Mouse (Mus musculus) retina, postnatal 1 day (tissue): ENCODE measurements at regions not wholly inside any gene's neighbourhood (a gene's known extent, or its start where the extent isn't known, plus 50 kb on each side); places are given as distances from the start of the nearest gene placed in this dataset.
A peak's percentile ranks its signal among the peaks of the same experiment; 100 is the strongest.

Experiments
- DNase-seq: peaks from one replicate; pipeline ENCODE4 v3.0.0-alpha.2; 2012

DNA sequence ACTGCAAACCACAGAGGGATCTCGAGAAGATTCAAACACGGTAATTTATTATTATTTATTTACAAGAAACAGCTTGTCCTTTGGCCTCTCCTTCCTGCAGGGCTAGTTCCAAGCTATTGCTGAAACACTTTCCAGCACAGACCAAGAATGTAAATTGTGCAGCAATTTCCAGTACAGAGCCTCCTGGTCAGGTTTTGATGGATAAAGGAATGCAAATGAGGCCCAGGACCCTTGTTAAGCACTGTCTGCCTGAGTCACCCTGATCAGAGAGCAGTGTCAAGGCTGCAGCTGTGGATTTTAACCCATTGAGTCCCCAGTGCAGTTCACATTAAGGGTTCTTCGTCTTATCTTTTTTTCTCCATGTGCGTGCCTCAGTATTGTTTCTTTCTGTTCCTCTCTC, 142.3 kb upstream of the Zkscan2 start:
- DNase-seq: peak; percentile 6

DNA sequence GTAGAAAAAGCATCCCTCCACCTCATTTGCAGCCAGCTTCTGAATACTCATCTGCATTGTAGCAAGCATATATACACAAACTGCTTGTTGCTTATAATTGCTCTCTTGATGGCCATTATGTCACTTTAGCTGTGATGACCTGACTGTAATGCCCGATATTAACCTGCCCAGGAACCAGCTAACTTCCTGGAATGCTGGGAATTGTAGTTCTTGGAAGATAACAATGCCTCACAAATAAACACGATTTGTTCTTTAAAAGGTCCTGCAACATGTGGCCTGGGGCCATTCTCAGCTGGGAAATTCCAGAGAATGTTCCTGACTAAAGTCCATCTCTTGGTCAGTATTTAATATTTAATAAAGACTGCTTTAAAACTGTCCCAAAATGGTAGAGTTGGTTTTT, 143.2 kb upstream of the Zkscan2 start:
- DNase-seq: no peak

DNA sequence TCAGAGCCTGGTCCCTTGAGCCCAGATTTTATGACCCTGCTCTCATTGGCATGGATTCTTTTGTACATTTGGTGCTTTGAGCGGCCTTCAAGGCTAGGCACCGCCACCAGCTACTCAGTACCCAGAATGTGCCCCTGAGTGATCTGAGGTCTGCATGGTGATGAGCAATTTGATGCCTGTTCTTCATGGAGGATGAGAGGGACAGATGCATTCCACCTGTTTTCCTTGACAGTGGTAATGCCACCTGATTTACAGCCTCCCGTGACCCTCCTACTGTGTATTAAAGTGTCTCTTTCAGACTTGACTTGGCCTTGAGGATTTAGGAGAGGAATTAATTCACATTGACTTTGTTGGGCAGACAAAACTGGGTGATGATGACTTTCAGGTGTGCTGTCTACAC, 145.3 kb upstream of the Zkscan2 start:
- DNase-seq: no peak

DNA sequence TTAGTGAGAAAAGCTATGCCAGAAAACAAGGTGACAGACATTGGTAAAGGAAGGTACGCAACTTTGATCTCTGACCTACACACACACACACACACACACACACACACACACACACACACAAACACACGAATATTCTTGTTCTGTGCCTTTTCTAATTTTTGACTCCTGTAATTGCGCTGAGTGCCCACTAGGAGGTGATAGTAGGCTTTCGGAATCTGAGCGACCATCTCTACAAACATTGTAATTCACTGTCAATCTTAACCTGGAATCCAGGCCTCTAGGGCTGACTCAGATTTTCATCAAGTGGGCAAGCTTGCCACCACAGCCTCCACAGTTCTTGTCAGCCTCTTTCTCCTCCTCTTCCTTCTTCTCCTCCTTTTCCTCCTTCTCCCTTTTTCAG, 165.2 kb upstream of the Zkscan2 start:
- DNase-seq: no peak

DNA sequence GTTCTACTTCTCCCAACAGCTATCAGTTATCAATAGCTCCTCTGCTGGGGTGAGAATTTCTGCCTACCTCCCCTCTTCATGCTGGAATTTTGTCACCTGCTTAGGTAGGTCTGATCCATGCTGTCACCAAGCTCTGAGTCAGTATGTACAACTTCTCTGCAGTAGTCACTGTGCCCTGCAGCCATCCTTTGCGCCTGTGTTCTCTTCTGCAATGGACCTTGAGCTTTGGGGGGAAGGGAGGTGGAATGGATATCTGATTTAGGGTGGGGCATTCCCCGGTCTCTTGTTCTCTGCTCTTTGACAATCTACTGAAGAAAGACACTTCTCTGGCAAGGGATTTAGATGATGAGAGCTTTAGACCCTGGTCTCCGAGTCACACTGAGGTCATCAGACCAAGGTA, 184.5 kb upstream of the Zkscan2 start:
- DNase-seq: no peak

DNA sequence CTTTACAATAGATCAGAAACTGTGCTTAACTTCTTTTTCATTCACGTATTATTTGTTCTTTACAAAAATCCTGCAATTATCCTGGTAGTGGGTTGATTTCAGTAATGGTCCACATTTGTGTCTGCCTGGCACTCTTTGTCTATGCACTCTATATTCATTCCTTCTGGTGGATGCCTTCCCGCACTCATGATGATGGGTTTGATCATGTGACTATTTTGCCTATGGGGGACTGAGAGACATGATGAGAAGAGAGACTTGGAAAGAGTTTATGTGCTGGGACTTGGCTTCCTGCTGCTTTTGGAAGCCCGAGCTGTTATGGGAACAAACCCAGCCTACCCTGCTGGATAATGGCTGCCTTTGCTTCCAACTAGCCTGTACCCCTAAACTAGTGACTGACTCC, 186.3 kb upstream of the Zkscan2 start:
- DNase-seq: no peak

DNA sequence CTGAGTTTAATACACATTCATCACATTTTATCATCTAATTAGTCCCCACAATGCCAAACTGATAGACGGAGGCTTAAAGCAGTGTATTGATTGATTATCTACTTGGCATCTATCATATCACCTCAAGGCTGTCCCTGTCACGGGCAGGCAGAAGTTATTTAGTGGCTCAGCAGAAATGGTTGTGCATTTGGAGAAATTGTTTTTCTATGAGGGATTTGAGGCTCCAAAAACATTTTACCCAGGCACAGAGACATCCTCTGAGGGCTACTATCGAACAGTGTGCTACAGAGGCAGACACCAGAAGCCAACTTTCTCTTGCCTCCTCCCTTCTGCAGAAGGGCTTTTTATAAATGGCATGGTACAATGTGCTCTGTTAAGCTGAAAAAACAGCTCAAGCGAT, 230.8 kb upstream of the Zkscan2 start:
- DNase-seq: no peak

DNA sequence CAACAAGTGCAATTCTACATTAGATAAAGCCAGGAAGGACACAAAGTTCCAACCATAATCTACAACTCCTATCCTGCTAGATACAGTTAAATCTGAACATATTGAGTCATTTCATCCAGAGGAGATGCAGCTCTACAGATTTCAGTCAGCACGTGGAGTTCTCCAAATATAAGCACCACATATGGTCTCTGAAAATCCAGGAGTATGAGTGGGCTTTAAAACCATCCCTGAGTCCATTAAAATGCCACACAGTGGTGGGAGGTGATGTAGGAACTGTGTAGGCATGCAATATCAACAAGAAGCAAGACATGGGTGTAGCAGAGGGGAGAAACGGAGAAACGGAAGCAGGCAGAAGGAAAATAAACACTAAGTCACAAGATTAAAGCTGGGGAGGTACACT, 232.8 kb upstream of the Zkscan2 start:
- DNase-seq: no peak

DNA sequence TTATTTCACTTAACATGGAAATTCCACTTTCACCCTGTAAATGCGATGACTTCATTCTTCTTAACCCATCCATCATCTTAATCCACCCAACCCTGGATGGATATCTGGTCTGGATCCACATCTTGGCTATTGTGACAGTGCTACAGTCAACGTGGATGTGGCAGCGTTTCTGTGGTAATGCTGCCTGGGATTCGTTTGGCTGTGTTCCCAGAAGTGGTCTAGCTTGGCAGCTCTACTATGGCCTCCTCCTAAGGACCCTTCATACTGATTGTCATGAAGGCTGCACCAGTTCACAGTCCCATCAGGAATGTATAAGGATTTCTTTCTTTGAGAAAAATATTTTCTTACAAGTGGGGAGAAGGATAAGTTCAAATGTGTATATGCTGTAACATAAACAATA, 234.7 kb upstream of the Hs3st4 start:
- no peak for DNase-seq

DNA sequence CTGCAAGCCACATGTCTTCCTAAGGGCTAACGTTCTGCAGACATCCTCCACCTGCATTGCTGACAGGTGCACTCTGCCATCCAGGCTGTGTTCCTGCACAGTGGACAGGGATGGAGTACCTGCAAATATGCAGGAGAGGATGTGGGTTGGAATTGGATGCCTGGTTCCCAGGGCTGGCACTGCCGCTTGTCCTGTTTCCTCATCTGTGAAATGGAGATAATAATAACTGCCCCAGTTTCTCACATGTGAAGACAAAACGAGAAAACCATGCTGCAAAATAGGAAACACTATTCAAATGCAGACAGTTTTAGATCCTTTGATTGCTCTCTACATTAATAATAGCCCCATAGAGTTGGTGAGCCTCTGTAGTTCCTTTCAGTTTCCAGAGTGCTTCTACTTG, 229.4 kb upstream of the Hs3st4 start:
- DNase-seq: no peak

DNA sequence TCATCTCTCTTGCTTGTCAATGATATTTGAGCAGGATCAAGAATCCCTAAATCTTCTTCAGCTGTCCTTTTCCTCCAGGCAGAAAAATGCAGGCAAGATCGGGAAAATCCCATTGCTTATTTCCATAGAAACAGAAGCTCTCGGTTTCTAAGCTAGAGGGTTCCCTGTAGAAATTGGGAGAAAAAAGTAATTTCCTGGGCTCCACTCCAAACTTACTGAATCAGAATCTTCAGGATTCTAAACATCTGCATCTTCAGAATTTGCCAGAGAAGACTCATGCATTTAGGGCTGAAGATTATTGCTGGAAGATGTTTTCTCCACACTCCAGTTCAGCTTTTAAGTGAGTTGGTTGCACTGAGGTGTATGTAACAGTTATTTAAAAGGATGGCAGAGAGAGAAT, 187.6 kb upstream of the Hs3st4 start:
- DNase-seq: no peak

DNA sequence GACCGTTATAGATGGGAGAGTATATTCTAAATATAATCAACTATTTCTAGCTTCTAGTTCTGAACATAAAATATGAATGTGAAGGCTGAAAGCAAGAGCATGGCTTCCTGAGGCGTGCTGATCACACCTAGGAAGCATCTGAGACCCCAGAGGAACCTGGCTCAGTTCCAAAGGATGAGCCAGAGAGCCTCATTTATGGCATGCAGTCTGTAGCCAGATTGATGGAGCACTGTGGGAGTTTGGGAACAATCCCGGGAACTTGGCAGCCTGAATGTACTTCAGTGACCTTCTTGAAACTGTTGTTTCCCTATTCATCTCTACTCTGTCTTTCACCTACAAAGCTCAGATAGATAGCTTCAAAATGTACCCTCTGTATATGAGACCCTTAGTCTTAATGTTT, 186.6 kb upstream of the Hs3st4 start:
- DNase-seq: peak; percentile 11

DNA sequence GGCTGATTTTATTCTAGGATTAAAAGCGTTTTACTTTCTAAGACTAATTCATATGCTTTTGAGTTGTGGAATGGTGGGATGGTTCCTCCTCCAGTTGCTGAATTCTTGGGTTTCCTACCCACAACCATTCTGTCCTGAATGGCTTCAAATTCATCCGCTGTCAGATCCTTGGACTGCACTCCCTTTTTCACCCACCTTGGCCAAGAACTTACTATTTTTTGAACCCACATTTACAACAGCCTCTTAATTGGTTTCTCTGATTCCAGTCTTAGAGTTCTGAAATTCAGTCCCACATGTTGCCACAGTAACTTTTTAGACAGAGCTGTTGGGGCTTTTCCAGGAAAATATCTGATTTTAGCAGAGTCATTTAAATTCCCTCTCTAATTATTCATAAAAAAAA, 177.0 kb upstream of the Hs3st4 start:
- no peak for DNase-seq

DNA sequence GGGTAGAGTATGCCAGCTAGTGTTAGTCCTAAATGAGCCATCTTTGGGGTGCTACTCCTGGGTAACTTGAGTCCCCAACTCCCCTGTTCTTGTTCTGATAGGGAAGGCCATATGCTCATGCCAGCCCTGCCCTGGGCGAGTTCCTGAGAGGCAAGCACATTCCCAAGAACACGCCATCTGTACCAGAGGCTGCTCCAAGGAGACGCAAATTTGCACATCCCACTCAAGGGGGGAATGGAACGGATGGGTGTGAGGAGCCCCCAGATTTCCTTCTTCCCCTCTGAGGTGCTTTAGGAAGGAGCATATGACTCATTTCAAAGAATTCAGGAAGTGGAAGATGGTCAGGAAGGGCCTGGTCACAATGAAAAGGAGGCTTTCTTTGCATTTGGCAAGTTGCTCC, 158.7 kb upstream of the Hs3st4 start:
- DNase-seq: no peak

DNA sequence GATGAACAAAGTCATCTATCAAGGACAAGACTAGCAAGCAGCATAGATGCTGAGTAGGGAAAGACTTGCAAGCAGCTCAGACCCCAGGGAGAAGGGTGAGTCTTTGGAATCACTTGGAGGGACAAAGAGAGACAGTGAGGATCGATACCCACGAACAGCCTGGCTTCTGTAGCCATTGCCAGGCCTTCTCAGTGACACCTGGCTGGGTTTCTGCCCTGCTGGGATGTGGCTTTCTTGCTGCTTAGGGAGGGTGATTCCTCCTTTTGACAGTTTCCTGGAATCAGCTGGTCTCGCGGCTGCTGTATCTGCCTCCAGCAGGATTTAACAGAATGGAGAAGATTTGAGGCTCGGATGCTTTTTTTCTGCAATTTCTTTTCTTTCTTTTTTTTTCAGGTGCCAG, 156.3 kb upstream of the Hs3st4 start:
- no peak for DNase-seq

DNA sequence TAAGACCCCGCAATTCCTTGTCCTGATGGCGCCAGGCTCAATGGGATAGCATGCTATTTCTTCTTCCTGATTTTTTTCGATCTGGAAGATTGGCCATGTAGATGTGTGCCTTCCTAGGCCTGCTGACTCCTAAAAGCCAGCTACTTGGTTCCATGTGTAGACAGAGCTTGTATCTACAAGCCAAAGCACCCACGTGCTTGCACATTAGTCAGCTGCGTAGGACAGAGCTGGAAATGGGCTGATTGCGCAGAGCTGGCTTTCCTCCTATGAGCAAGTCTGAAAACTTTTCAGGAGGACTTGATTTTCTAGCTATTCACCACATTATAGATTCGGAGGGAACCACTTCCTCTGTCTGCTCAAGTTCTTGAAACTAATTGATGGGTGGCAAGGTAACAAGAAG, 140.1 kb upstream of the Hs3st4 start:
- DNase-seq: no peak

DNA sequence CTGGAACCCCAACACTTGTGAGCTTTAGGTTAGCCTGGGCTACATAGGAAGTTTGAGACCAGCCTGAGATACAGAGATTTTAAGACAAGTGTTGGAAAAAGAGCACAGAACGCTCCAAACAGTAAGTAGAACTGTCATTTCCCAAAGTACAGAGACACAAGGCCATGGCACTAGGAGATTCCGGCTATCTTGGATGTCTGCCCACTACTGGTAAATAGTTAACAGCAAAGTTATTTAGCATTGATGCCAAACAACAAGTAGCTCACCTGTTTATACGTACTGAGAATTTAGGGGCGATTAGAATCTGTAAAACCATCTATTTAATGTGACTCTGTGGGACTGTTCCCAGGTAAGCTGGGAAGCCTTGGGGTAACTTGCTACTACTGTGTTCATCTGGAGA, 135.6 kb upstream of the Hs3st4 start:
- DNase-seq: no peak

DNA sequence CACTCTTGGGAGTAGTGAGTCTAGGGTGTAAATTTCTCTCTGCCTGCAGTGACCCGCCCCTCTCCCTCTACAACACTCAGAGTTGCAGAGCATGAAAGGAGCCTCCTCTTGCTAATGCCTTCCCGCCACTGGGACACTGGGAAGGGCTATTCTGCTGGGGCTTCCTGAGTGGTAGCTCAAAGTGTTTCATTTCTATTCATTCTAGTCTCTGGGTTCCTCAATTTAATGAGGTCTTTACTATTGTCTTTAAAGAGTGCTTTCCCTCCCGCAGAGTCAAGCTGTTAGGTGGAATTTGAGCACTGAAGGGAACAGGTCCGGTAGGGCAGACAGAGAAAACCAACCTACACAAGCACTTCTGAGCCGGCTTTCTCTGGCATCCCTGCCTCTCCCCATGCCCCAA, 134.0 kb upstream of the Hs3st4 start:
- peak; percentile 24 for DNase-seq

DNA sequence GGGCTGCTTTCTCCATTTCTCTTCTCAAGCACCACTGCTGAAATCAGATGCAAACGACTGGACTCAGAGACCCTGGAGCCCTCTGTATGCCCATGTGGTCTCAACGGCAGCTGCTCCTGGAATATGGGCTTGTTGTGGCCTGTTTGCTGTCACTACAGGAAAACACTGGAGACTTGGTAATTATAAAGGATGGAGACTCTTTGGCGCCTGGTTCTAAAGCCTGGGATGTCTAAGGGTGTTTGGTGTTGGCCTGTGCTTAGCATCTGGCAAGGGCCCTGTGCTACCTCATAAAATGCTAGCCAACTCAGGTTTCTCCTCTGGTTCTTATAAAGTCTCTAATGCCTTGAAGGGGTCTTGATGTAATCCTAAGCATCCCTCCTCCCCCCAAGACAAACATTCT, 133.4 kb upstream of the Hs3st4 start:
- no peak for DNase-seq

DNA sequence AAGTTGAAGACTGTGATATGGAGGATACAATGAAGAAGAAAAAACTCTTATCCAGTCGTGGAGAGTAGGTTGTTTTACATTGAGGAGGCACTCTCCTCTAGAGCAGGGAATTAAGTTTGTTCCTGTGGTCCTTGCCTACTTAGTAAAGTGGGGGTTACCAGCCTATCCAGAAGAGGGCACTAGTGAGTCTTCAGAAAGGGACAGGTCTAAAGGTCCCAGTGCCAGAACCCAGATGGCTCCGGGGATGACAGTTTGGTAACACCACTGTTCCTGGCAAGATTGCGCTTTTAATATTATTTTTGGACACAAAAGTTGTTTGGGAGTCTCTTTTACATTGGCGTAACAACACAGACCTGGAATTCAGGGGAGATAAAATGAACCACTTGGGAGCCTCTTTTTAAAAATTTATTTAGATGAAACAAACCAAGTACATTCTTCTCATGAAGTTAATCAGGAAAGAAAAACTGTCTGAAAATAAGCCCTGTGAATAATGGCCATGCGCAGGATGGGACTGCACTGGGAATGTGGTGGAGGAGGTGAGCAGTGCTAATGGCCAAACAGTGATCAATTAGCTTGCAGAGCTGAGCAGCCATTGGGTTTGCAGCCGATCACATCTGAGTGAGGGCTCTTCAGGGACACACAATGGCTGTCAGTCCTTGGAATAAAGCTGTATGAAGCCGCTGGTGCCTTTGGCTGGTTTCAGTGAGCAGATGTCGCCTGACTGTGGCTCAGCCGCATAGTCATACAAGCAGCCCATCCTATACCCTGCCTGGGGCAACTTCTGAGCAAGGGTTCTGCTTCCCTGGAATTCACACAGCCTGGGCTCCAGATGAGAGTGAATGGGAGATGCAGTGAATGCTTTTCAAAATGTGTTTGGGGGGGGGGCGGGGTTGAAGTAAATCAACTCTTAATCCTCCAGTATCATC, 132.1 kb upstream of the Hs3st4 start:
- DNase-seq: peak; percentile 61

DNA sequence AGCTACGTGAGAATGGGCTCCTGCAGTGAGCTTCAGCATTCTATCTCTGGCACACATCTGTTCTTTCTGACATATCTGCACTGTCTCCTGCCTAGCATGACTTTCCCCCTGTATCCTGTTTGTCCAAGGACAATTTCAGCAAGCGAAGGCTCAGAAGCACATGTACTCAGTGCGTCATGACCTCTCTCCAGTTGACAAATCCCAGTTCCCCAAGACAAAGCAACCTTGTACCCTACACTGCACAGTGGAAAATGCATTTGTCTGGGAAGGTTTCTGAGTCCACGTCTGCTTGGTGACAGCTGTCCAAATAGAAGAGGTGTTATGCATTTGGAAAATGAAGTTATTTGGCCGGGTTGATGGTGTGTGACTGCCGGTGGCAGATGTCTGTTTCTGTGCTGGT, 125.1 kb upstream of the Hs3st4 start:
- no peak for DNase-seq

DNA sequence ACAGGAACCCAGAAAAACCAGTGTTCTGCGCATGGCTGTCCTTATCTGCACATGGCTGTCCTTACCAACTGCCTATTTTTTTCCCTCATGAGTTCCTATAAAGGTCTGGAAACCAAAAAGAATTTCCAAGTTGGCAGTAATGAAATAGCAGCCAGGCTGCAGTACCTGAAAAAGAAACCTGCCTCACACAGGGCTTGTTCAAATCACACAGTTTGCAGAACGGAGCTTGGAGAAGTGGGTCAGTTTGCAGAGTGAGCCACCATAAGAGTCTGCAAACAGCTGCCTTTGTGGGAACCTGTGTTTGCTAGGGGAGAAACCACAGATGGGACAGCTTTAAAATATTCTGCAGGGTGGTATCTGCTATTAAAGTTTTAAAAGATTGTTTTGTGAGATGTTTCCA, 121.0 kb upstream of the Hs3st4 start:
- DNase-seq: no peak

DNA sequence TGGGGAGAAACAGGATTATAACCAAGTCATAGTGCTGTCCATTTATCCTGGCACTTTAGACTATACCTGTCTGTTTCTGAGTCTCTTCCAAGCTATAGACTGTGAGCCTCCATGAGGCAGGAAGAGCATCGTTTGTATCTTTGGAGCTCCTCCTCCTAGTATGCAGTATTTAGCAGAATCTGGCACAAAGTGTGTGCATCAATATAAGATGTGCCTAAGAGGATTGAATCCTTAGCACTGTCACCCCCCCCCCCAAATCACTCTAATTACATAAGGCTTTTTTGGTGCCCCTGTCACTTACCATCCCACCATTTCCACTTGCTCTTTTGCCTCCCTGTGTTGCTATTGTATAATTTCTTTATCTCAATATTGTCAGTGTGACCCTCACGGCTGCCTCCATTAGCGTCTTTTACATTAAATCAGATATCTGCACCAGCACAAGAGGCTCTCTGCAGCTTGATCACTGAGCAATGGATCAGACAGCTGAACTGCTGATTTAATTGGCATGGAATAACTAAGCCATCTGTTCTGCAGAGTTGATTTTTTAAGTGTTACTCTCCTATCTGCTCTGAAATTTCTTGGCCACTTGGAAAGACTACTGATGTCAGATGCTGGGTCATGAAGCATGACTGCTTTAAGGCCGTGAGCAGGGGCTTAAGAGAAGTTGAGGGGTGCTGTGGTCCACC, 85.8 kb upstream of the Hs3st4 start:
- DNase-seq: peak; percentile 24

DNA sequence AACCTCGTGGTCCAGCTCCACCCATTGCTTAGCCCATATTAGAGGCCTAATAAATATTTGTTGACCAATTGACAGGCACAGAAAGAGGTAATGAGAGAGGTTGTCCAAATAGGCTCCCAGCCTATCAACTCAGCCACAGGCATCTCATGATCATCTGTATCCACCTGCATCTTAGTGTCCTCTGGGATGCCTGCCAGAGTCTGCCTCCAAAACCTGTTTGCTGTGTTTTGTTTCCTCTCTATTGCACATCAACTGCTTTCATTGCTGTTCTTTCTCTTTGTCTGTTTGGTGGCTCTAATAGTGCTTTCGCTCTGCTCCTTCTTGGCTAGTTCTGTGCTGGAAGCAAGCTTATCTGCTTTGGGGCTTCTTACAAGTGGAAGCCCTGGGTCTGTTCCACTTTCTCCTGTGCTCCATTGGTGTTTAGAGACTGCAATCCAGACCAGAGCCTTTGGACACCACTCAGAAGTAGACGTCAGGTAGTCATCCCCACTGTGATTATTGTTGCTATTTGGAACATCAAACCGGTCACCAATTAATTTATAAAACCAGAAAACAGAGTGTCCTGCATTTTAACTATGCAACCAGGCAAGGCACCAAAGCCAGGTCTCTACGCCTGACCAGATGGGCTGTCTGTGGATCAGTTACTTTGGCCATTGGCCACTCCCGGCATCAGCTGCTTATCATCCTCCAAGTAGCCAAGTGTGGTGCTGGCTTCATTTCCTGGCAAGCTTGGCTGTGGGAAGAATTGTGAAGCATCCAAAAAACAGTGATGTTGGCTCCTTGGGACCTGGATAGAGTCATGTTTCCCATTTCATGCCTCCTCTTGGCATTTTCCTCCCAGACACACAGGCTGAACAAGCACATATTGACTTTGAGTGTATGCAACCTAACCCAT, 74.5 kb upstream of the Hs3st4 start:
- no peak for DNase-seq
